Mouse (Mus musculus): ENCODE measurements around the gene Nell2.

DNA sequence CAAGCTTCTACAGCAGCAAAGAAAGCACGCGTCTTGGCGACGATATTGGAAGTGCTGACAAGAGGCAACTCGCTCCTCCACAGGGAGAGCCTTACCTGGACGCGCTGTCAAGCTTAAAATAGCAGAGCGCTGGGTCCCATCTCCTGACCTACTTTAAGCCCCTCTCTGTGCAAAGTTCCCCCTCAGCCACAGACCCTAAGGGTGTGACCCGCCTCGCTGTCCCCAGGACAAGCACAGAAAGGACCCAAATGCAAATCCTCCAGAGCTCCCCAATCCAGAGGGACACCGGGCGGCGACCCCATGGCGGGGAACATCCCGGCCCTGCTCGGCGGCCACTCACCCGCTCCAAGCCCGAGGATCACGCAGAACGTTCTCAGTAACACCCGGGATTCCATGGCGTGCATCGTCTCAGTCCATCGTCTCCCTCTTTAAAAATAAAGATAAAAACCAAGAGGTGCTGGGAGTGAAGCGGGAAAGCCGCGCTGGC lies 855 bp downstream of the Nell2 start:
- TF ChIP-seq CTCF (IDR thresholded peaks at IDR 0.05; ENCODE audit: insufficient read depth, low read depth, low read length) (no peak), POLR2A (IDR thresholded peaks at IDR 0.05; ENCODE audit: insufficient read depth, low read depth, low read length) (no peak)

All from olfactory bulb, adult 2 months (tissue).